Mouse (Mus musculus) MEL (cell line): Measurements from ENCODE around the gene Lrch4. TPM values are rescaled to one million over a fixed set of nuclear protein-coding genes. Genes with fewer than 3 reads are reported as not detected.

Experiments
- DNase-seq: peaks from one replicate; pipeline ENCODE4 v3.0.0; 2011; ENCODE audit warnings: low read depth, low spot score
- H3K27ac ChIP-seq: 2 replicates; pipeline ENCODE4 v1.5.1; 2012; ENCODE audit warnings: low read depth, mild to moderate bottlenecking, control low read depth, low read length, moderate library complexity; ENCODE audit not compliant: control insufficient read depth
- H3K27me3 ChIP-seq, 2 experiments: fragments of 150-350 bp in 1 of 2; sonication (generic) in 1 of 2; 2 replicates each; pipeline ENCODE4 v1.6.1; 2012; ENCODE audit warnings: low read length in 2 of 2, mild to moderate bottlenecking in 2 of 2, improper control_type of control experiment in 1 of 2, moderate library complexity in 1 of 2; ENCODE audit not compliant: insufficient read depth in 2 of 2, control insufficient read depth in 1 of 2
- H3K36me3 ChIP-seq, 2 experiments: 2 replicates each; pipeline ENCODE4 v1.6.1; 2012 to 2014; ENCODE audit warnings: low read length in 2 of 2, improper control_type of control experiment in 1 of 2, inconsistent platforms in 1 of 2, mild to moderate bottlenecking in 1 of 2; ENCODE audit not compliant: insufficient read depth in 2 of 2, control insufficient read depth in 1 of 2
- H3K4me1 ChIP-seq, 2 experiments: fragments of 150-350 bp in 1 of 2; sonication (generic) in 1 of 2; 2 replicates each; pipeline ENCODE4 v1.6.1; 2012; ENCODE audit warnings: low read length in 2 of 2, improper control_type of control experiment in 1 of 2, mild to moderate bottlenecking in 1 of 2; ENCODE audit not compliant: insufficient read depth in 2 of 2, control insufficient read depth in 1 of 2
- H3K4me3 ChIP-seq, 2 experiments: fragments of 150-350 bp in 1 of 2; sonication (generic) in 1 of 2; 2 replicates each; pipeline ENCODE4 v1.5.1; 2012; ENCODE audit warnings: low read depth in 2 of 2, low read length in 2 of 2, mild to moderate bottlenecking in 2 of 2, moderate library complexity in 2 of 2, control low read depth in 1 of 2, improper control_type of control experiment in 1 of 2; ENCODE audit not compliant: control insufficient read depth in 1 of 2, insufficient read depth in 1 of 2
- H3K79me2 ChIP-seq: 2 replicates; pipeline ENCODE4 v1.6.1; 2012; ENCODE audit warnings: mild to moderate bottlenecking, low read length, moderate library complexity; ENCODE audit not compliant: control insufficient read depth, poor library complexity, insufficient read depth
- H3K9ac ChIP-seq: 2 replicates; pipeline ENCODE4 v1.6.1; 2012; ENCODE audit warnings: low read depth, mild to moderate bottlenecking, control low read depth, low read length, moderate library complexity; ENCODE audit not compliant: control insufficient read depth, poor library complexity, severe bottlenecking
- H3K9me3 ChIP-seq: fragments of 150-350 bp; sonication (generic); replicated peaks from 2 replicates; pipeline ENCODE4 v1.6.1; 2012; ENCODE audit warnings: mild to moderate bottlenecking, low read length, improper control_type of control experiment, moderate library complexity; ENCODE audit not compliant: insufficient read depth
- BHLHE40 ChIP-seq: IDR thresholded peaks from 2 replicates; pipeline ENCODE4 v1.6.1; 2012; ENCODE audit warnings: low read depth, mild to moderate bottlenecking, inconsistent platforms, low read length, improper control_type of control experiment, borderline replicate concordance
- ELF1 ChIP-seq: IDR thresholded peaks from 2 replicates; pipeline ENCODE4 v1.6.1; 2014; ENCODE audit warnings: low read depth, mild to moderate bottlenecking, inconsistent platforms, low read length, improper control_type of control experiment, moderate library complexity
- EP300 ChIP-seq, 2 experiments: IDR thresholded peaks; 2 replicates each; pipeline ENCODE4 v1.6.1; 2011; ENCODE audit warnings: improper control_type of control experiment in 2 of 2, low read length in 2 of 2, low read depth in 1 of 2, mild to moderate bottlenecking in 1 of 2
- JUND ChIP-seq: IDR thresholded peaks from 2 replicates; pipeline ENCODE4 v1.6.1; 2011; ENCODE audit warnings: low read depth, mild to moderate bottlenecking, improper control_type of control experiment, low read length
- KAT2A ChIP-seq: conservative IDR thresholded peaks from 2 replicates; pipeline ENCODE4 v1.6.1; 2012; ENCODE audit warnings: low read depth, low read length, improper control_type of control experiment, inconsistent platforms
- MAFK ChIP-seq: IDR thresholded peaks from 2 replicates; pipeline ENCODE4 v1.6.1; 2011; ENCODE audit warnings: low read depth, mild to moderate bottlenecking, low read length, improper control_type of control experiment, borderline replicate concordance
- MXI1 ChIP-seq: IDR thresholded peaks from 2 replicates; pipeline ENCODE4 v1.6.1; 2011; ENCODE audit warnings: mild to moderate bottlenecking, low read depth, low read length, improper control_type of control experiment
- MYC ChIP-seq: IDR thresholded peaks from 2 replicates; pipeline ENCODE4 v1.6.1; 2011; ENCODE audit warnings: low read depth, mild to moderate bottlenecking, low read length, improper control_type of control experiment, moderate library complexity
- NRF1 ChIP-seq: IDR thresholded peaks from 2 replicates; pipeline ENCODE4 v1.6.1; 2014; ENCODE audit warnings: low read depth, mild to moderate bottlenecking, inconsistent platforms, low read length, improper control_type of control experiment, moderate library complexity; ENCODE audit not compliant: poor library complexity, insufficient read depth, severe bottlenecking
- POLR2A ChIP-seq, 2 experiments: IDR thresholded peaks; 2 replicates each; pipeline ENCODE4 v1.6.1; 2011 to 2012; ENCODE audit warnings: low read length in 2 of 2, mild to moderate bottlenecking in 2 of 2, control low read depth in 1 of 2, improper control_type of control experiment in 1 of 2, low read depth in 1 of 2, moderate library complexity in 1 of 2; ENCODE audit not compliant: control insufficient read depth in 1 of 2, insufficient read depth in 1 of 2, poor library complexity in 1 of 2
- POLR2AphosphoS2 ChIP-seq: IDR thresholded peaks from 2 replicates; pipeline ENCODE4 v1.6.1; 2011; ENCODE audit warnings: low read length, improper control_type of control experiment
- RAD21 ChIP-seq: IDR thresholded peaks from 2 replicates; pipeline ENCODE4 v1.6.1; 2011; ENCODE audit warnings: mild to moderate bottlenecking, low read depth, low read length, improper control_type of control experiment
- RCOR1 ChIP-seq: IDR thresholded peaks from 2 replicates; pipeline ENCODE4 v1.6.1; 2012; ENCODE audit warnings: low read depth, mild to moderate bottlenecking, inconsistent platforms, low read length, improper control_type of control experiment
- SIN3A ChIP-seq: IDR thresholded peaks from 2 replicates; pipeline ENCODE4 v1.6.1; 2012; ENCODE audit warnings: low read length, improper control_type of control experiment, inconsistent platforms
- SMC3 ChIP-seq: IDR thresholded peaks from 2 replicates; pipeline ENCODE4 v1.6.1; 2011; ENCODE audit warnings: low read depth, low read length, improper control_type of control experiment
- TCF12 ChIP-seq: IDR thresholded peaks from 2 replicates; pipeline ENCODE4 v1.6.1; 2014; ENCODE audit warnings: low read depth, mild to moderate bottlenecking, inconsistent platforms, low read length, improper control_type of control experiment, moderate library complexity
- UBTF ChIP-seq: IDR thresholded peaks from 2 replicates; pipeline ENCODE4 v1.6.1; 2012; ENCODE audit warnings: low read depth, mild to moderate bottlenecking, inconsistent platforms, low read length, improper control_type of control experiment, moderate library complexity, borderline replicate concordance; ENCODE audit not compliant: insufficient read depth
- USF2 ChIP-seq, 2 experiments: IDR thresholded peaks; 2 replicates each; pipeline ENCODE4 v1.6.1; 2011 to 2012; ENCODE audit warnings: improper control_type of control experiment in 2 of 2, low read length in 2 of 2, borderline replicate concordance in 1 of 2, inconsistent platforms in 1 of 2, low read depth in 1 of 2, mild to moderate bottlenecking in 1 of 2; ENCODE audit not compliant: insufficient read depth in 1 of 2
- ZKSCAN1 ChIP-seq: IDR thresholded peaks from 2 replicates; pipeline ENCODE4 v1.6.1; 2012; ENCODE audit warnings: low read depth, mild to moderate bottlenecking, inconsistent platforms, low read length, improper control_type of control experiment, moderate library complexity
- polyA plus RNA-seq, 2 experiments: library from polyadenylated mRNA; stranded (reverse) in 1 of 2; unstranded in 1 of 2; fragments of >175 nt in 1 of 2; fragments of >200 nt in 1 of 2; gene quantifications; 2 replicates each; pipeline versions ENCODE4 v1.2.1 to v1.2.4; 2012; ENCODE audit warnings: low replicate concordance in 2 of 2, low read depth in 1 of 2; ENCODE audit not compliant: insufficient read length in 2 of 2, insufficient read depth in 1 of 2, missing spikeins in 1 of 2
- total RNA-seq: library from RNA; depleted of rRNA; stranded (reverse); fragments of 300-350 nt; gene quantifications from 2 replicates; pipeline ENCODE4 v1.2.3, GENCODE M21; 2012; rRNA removed

Lrch4 gene
- total and polyA plus RNA-seq, 3 experiments, result 9.1 to 239 (median 47.0) TPM

DNA sequence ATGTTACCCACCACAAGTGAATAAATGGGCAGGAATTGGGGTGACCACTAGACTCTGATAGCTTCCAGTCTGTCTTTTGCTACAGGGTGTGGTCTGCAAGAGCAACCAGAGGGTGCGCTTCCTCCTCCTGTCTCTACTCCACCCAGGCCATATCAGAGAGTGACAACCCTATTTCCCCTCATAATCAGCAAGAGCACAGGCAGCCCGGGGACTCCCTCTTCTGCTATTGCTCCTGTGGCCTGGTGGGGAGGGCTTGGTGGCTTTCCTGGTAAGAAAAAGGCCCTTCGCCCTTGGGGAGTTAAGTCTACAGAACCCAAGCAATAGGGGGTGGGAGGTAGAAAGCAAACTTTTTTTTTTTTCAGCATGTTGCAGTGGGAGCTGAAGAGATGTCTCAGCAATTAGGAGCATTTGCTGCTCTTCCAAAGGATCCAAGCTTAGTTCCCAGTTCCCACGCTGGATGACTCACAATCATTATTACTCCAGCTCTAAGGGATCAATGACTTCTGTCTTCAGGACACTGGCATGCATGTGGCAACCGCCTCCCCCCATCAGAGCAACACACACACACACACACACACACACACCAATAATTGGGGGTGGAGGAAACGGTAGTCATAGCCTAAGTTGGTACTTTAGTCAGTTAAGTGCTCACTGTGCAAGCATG lies 57.3 kb downstream of the Lrch4 start (continued):
- TF ChIP-seq USF2 (IDR thresholded peaks at IDR 0.05; ENCODE audit: borderline replicate concordance in 1 of 2, insufficient read depth in 1 of 2, low read depth in 1 of 2, low read length in 2 of 2) (no peak), MYC (peak; percentile 59; the same call in 1 of the 2 replicates)

GRCm38 (mm10) chr5:137689974-137690373 lies 61.1 kb downstream of the Lrch4 start:
- Histone ChIP-seq H3K4me1 (peaks cover 5 to 19% of the 10 kb centered on the region in 2 experiments; a peak in 3 of 4 replicates), H3K9me3 (no peaks in the 10 kb centered on the region), H3K4me3 (no peak overlapping the region), H3K36me3 (peaks cover 0 to 17% of the 10 kb centered on the region in 2 experiments; a peak in 2 of 4 replicates), H3K9ac (no peak overlapping the region), H3K79me2 (no peaks in the 10 kb centered on the region), H3K27me3 (no peaks in the 10 kb centered on the region), H3K27ac (no peak overlapping the region)
- no peak for DNase-seq
- no peak for TF ChIP-seq SMC3

GRCm38 (mm10) chr5:137690531-137690930 lies 61.6 kb downstream of the Lrch4 start:
- no peak overlapping the region for H3K27ac ChIP-seq
- no peaks in the 10 kb centered on the region for H3K9me3 ChIP-seq
- DNase-seq, result no peak
- TF ChIP-seq ZKSCAN1, result no peak
- no peak for TF ChIP-seq MYC
- no peak for TF ChIP-seq RAD21
- TF ChIP-seq ELF1, result no peak
- TF ChIP-seq POLR2A (IDR thresholded peaks at IDR 0.05; ENCODE audit: control insufficient read depth in 1 of 2, insufficient read depth in 1 of 2, low read depth in 1 of 2, low read length in 2 of 2, poor library complexity in 1 of 2), result no peak
- TF ChIP-seq POLR2AphosphoS2, result no peak
- TF ChIP-seq USF2 (IDR thresholded peaks at IDR 0.05; ENCODE audit: borderline replicate concordance in 1 of 2, insufficient read depth in 1 of 2, low read depth in 1 of 2, low read length in 2 of 2), result no peak
- TF ChIP-seq JUND, result no peak
- no peak for TF ChIP-seq BHLHE40
- no peak for TF ChIP-seq MAFK
- TF ChIP-seq EP300 (IDR thresholded peaks at IDR 0.05; ENCODE audit: low read depth in 1 of 2, low read length in 2 of 2), result no peak
- TF ChIP-seq TCF12, result no peak
- no peak for TF ChIP-seq MXI1
- TF ChIP-seq KAT2A, result no peak
- no peak for TF ChIP-seq SIN3A
- TF ChIP-seq NRF1, result no peak
- no peak for TF ChIP-seq RCOR1
- no peak for TF ChIP-seq UBTF
- TF ChIP-seq, all 39 proteins: peak for 0
- H3K4me3 ChIP-seq, result no peak overlapping the region
- peaks cover 0 to 11% of the 10 kb centered on the region in 2 experiments; a peak in 2 of 4 replicates for H3K36me3 ChIP-seq
- no peaks in the 10 kb centered on the region for H3K79me2 ChIP-seq
- no peak overlapping the region for H3K9ac ChIP-seq
- H3K4me1 ChIP-seq, result peaks cover 5 to 13% of the 10 kb centered on the region in 2 experiments; a peak in 3 of 4 replicates
- H3K27me3 ChIP-seq, result no peaks in the 10 kb centered on the region

Other genes starting within 250 kb of the Lrch4 start
- 0.10 TPM in 1 of 2 replicates, not detected in the other for gene Zan, start 152.1 kb upstream of the Lrch4 start, total RNA-seq
- under 1 TPM in 1 of 2 experiments, not detected in 1; 0.15 TPM for gene Zan, start 152.1 kb upstream of the Lrch4 start, polyA plus RNA-seq
- 73.8 and 79.8 TPM in 2 replicates for gene Pop7, start 126.6 kb upstream of the Lrch4 start, total RNA-seq
- 10 to 100 TPM in 1 of 2 experiments, not detected in 1; 61.1 TPM for gene Pop7, start 126.6 kb upstream of the Lrch4 start, polyA plus RNA-seq
- 5.1 and 6.8 TPM in 2 replicates for gene Gigyf1, start 110.6 kb upstream of the Lrch4 start, total RNA-seq
- 10 to 100 TPM in 1 of 2 experiments, not detected in 1; 24.6 TPM for gene Gigyf1, start 110.6 kb upstream of the Lrch4 start, polyA plus RNA-seq
- gene Epo, start 95.9 kb upstream of the Lrch4 start, total RNA-seq, result not detected in 2 replicates
- not detected for gene Epo, start 95.9 kb upstream of the Lrch4 start, polyA plus RNA-seq
- gene Gnb2, start 95.6 kb upstream of the Lrch4 start, total RNA-seq, result 531 and 548 TPM in 2 replicates
- 100 to 1,000 TPM in 1 of 2 experiments, not detected in 1; 550 TPM for gene Gnb2, start 95.6 kb upstream of the Lrch4 start, polyA plus RNA-seq
- 0.15 TPM in 1 of 2 replicates, not detected in the other for gene Actl6b, start 75.6 kb upstream of the Lrch4 start, total RNA-seq
- gene Actl6b, start 75.6 kb upstream of the Lrch4 start, polyA plus RNA-seq, result not detected
- 76.9 and 96.2 TPM in 2 replicates for gene Tfr2, start 59.3 kb upstream of the Lrch4 start, total RNA-seq
- gene Tfr2, start 59.3 kb upstream of the Lrch4 start, polyA plus RNA-seq, result 100 to 1,000 TPM in 1 of 2 experiments, not detected in 1; 112 TPM
- 11.9 and 12.4 TPM in 2 replicates for gene Mospd3, start 28.1 kb upstream of the Lrch4 start, total RNA-seq
- 100 to 1,000 TPM in 1 of 2 experiments, not detected in 1; 144 TPM for gene Mospd3, start 28.1 kb upstream of the Lrch4 start, polyA plus RNA-seq
- 0.07 and 0.23 TPM in 2 replicates for gene Pcolce, start 15.3 kb upstream of the Lrch4 start, total RNA-seq
- under 1 TPM in 1 of 2 experiments, not detected in 1; 0.77 TPM for gene Pcolce, start 15.3 kb upstream of the Lrch4 start, polyA plus RNA-seq
- 0.13 and 0.42 TPM in 2 replicates for gene Fbxo24, start 119 bp upstream of the Lrch4 start, total RNA-seq
- gene Fbxo24, start 119 bp upstream of the Lrch4 start, polyA plus RNA-seq, result under 1 TPM in 1 of 2 experiments, not detected in 1; 0.46 TPM
- gene Gm20605, start 54 bp downstream of the Lrch4 start, total RNA-seq, result 2.4 and 2.5 TPM in 2 replicates
- 10 to 100 TPM in 1 of 2 experiments, not detected in 1; 12.7 TPM for gene Gm20605, start 54 bp downstream of the Lrch4 start, polyA plus RNA-seq
- gene Sap25, start 12.2 kb downstream of the Lrch4 start, total RNA-seq, result 1.9 and 3.0 TPM in 2 replicates
- 10 to 100 TPM in 1 of 2 experiments, not detected in 1; 22.7 TPM for gene Sap25, start 12.2 kb downstream of the Lrch4 start, polyA plus RNA-seq
- 0.10 TPM in 1 of 2 replicates, not detected in the other for gene Irs3, start 16.6 kb downstream of the Lrch4 start, total RNA-seq
- not detected for gene Irs3, start 16.6 kb downstream of the Lrch4 start, polyA plus RNA-seq
- 18.7 and 30.0 TPM in 2 replicates for gene Agfg2, start 55.6 kb downstream of the Lrch4 start, total RNA-seq
- gene Agfg2, start 55.6 kb downstream of the Lrch4 start, polyA plus RNA-seq, result 10 to 100 TPM in 1 of 2 experiments, not detected in 1; 38.9 TPM
- 0.39 and 0.42 TPM in 2 replicates for gene Nyap1, start 112.5 kb downstream of the Lrch4 start, total RNA-seq
- 1 to 10 TPM in 1 of 2 experiments, not detected in 1; 1.1 TPM for gene Nyap1, start 112.5 kb downstream of the Lrch4 start, polyA plus RNA-seq
- gene Tsc22d4, start 116.6 kb downstream of the Lrch4 start, total RNA-seq, result 52.7 and 58.3 TPM in 2 replicates
- gene Tsc22d4, start 116.6 kb downstream of the Lrch4 start, polyA plus RNA-seq, result 100 to 1,000 TPM in 1 of 2 experiments, not detected in 1; 203 TPM
- gene Ppp1r35, start 149.7 kb downstream of the Lrch4 start, total RNA-seq, result 35.0 and 35.8 TPM in 2 replicates
- gene Ppp1r35, start 149.7 kb downstream of the Lrch4 start, polyA plus RNA-seq, result 10 to 100 TPM in 1 of 2 experiments, not detected in 1; 46.2 TPM
- gene Mepce, start 158.5 kb downstream of the Lrch4 start, total RNA-seq, result 49.1 and 58.7 TPM in 2 replicates
- gene Mepce, start 158.5 kb downstream of the Lrch4 start, polyA plus RNA-seq, result 10 to 100 TPM in 1 of 2 experiments, not detected in 1; 74.2 TPM
- gene Zcwpw1, start 158.7 kb downstream of the Lrch4 start, total RNA-seq, result 5.6 and 11.1 TPM in 2 replicates
- gene Zcwpw1, start 158.7 kb downstream of the Lrch4 start, polyA plus RNA-seq, result 10 to 100 TPM in 1 of 2 experiments, not detected in 1; 16.0 TPM
- gene Pilra, start 207.2 kb downstream of the Lrch4 start, total RNA-seq, result 0.36 and 1.5 TPM in 2 replicates
- under 1 TPM in 1 of 2 experiments, not detected in 1; 0.89 TPM for gene Pilra, start 207.2 kb downstream of the Lrch4 start, polyA plus RNA-seq
- 4.4 and 12.1 TPM in 2 replicates for gene Pilrb1, start 229.0 kb downstream of the Lrch4 start, total RNA-seq
- 1 to 10 TPM in 1 of 2 experiments, not detected in 1; 4.5 TPM for gene Pilrb1, start 229.0 kb downstream of the Lrch4 start, polyA plus RNA-seq
- 32.1 and 71.7 TPM in 2 replicates for gene Pilrb2, start 242.7 kb downstream of the Lrch4 start, total RNA-seq
- gene Pilrb2, start 242.7 kb downstream of the Lrch4 start, polyA plus RNA-seq, result 10 to 100 TPM in 1 of 2 experiments, not detected in 1; 25.9 TPM